Mouse (Mus musculus) A20 (cell line): ENCODE measurements around the gene Il4i1.
A peak's percentile ranks its signal among the peaks of the same experiment; 100 is the strongest.
"Not testable (repeated sequence)": the region's sequence is repeated elsewhere in the genome, so short reads cannot be mapped to it uniquely, and the experiment has no call there.

Experiments
- DNase-seq: peaks from one replicate; pipeline ENCODE4 v3.0.0-alpha.2; 2011; ENCODE audit warnings: low read depth, low spot score

Il4i1 gene

DNA sequence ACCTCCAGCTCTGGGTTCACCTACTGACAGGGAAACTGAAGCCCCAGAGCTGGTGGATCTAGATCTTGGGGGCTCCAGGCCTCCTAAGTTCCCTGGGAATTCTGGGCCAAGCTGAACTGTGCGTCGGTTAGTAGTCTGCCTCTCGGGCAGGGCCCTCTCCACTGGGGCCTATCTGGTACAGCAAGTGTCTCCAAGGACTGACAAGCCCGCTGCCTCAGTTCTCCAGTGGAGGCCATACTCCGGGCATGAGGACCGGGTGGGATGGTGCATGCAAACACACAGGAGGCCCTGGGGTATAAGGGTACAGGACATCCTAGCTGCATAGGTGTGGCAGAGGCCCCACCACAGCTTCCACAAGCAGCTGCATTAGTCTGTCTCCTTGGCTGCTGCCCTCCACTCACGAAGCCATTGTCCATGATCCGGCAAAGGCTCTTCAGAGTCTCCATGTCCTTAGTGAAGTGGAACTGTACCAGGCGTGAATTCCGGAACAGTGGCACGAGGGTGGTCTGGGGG lies 47.9 kb downstream of the Il4i1 start:
- no peak for DNase-seq

GRCm38 (mm10) chr7:44864595-44865542 lies 48.7 kb downstream of the Il4i1 start:
- DNase-seq = no peak

- DNase-seq = peak; percentile 27
Measured at GRCm38 (mm10) chr7:44866276-44867009, 50.3 kb downstream of the Il4i1 start.

DNA sequence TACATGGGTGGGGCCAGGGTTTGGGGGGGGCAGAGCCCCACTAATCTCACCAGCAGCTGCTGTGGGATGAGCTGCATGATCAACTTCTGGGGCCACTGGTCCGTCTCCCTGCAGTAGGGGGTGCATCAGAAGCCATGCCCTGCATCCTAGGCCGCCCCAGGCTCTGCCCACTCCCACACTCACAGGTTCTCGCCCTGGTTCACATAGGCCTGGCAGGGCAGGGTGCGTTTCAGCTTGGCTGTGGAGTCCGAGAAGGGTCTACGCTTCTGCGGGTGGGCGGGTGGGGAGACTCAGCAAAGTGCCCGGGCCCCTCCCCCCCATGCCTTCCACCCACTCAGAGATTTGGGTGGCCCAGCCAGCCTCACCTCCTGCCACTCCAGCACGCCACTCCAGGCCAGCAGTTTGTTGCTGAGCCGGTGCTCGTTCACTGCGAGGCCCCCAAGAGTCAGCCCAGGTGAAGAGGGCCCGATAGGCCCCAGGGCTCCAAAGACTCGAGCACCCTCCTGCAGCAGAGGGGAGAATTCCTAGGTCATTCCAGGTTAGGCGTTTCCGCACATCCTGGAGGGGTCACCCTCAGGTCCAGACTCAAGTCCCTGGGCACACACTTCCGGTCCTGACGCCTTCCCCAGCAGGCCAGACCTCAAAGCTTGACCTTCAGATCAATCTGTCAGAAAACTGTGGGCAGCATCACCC lies 51.0 kb downstream of the Il4i1 start:
- no peak for DNase-seq

GRCm38 (mm10) chr7:44867802-44868201 lies 51.6 kb downstream of the Il4i1 start:
- no peak for DNase-seq

- no peak for DNase-seq
Measured at GRCm38 (mm10) chr7:44868465-44868864, 52.3 kb downstream of the Il4i1 start.

DNA sequence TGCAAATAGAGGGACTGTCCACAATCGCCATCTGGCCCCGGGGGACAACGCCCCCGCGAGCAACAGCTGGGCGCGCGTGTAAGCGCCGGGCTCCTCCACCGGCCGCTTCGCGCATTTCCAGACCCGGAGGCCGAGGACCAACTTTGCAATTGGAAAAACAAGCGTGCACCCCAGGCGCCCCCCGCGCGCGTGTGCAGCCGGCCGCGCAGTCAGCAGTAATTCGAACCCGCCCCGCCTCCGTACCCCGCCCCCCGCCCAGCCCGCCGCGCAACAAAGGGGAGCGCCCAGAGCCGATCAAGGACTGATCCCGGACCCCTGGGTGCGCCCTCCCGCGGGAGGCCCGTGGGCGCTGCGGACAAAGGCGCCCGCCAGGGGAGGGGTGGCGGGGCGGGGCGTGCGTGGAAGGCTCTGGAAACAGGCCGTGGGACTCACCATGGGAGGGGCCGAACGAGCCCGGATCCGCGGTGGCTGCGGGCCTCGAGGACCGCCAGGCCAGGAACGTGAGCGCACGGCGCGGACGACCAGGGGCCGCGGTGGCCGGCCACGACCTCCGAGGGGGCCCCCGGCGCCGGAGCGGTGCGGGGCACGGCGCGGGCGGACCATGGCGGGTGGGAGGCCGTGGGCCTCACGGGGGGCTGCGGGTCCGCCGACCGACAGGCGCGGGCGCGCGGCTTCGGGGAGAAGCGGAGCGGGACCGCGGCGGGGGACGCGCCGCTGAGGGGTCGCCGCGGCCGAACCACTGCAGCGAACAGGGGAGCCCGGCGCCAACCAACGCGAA lies 52.9 kb downstream of the Il4i1 start:
- DNase-seq = peak; percentile 44

- DNase-seq = peak; percentile 80
Measured at GRCm38 (mm10) chr7:44869697-44870528, 53.7 kb downstream of the Il4i1 start, which contains the start of gene Ptov1. TSS of gene Ptov1 (minus strand) at chr7:44869788.

GRCm38 (mm10) chr7:44870614-44871013 lies 54.4 kb downstream of the Il4i1 start:
- no peak for DNase-seq

DNA sequence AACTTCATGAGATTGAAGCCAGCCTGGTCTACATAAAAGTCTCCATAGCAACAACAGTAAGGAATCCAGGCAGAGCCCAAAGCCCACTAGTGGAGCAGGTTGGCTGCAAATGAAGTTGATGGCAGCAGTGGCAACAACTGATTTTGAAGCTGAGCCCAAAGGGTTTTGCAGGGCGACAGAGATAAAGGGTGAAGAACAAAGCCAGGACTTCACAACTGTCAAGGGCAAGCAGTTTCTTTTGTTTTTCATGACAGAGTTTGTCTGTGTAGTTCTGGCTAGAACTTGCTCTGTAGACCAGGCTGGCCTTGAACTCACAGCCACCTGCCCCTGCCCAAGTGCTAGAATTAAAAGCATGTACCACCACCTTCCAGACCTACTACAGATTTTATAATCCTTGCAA lies 55.0 kb downstream of the Il4i1 start:
- no peak for DNase-seq

- DNase-seq = not testable (repeated sequence)
Measured at GRCm38 (mm10) chr7:44871774-44872173, 55.6 kb downstream of the Il4i1 start.

GRCm38 (mm10) chr7:44877833-44878232 lies 61.6 kb downstream of the Il4i1 start:
- no peak for DNase-seq

- DNase-seq = no peak
Measured at GRCm38 (mm10) chr7:44883036-44883435, 66.8 kb downstream of the Il4i1 start.

GRCm38 (mm10) chr7:44884637-44885036 lies 68.5 kb downstream of the Il4i1 start:
- no peak for DNase-seq

DNA sequence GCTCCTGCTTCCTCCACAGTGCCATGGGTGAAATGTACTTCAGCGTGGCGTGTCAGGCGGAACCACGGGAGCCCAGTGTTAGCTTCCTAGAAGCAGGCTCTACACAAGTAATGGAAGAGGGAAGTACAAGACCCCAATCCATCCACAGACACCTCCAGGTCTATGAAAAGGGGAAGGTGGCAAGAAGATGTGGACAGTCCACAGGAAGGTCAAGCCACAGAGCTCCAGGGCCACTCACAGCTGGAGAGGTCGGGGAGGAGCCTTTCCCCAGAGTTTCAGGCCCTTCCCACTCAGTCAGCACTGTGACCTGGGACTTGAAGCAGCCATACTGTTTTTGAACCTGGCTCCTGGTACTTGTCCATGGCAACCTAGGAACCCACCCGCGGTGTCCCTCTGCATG lies 70.8 kb downstream of the Il4i1 start:
- DNase-seq = no peak

GRCm38 (mm10) chr7:44888256-44889105 lies 72.3 kb downstream of the Il4i1 start:
- DNase-seq = no peak

DNA sequence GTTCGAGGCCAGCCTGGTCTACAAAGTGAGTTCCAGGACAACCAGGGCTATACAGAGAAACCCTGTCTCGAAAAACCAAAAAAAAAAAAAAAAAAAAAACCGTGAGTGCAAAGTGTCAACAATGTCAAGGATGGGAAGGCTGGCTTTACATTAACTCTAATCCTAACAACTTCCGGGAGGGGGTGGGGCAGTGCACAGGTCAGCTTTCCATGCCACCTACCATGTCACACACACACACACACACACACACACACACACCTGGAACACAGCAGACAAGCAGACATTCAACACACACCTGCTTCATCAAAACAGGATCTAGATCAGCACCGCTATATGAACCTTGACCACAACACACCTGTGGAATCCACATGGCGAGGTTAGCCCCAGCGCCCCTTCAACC lies 74.0 kb downstream of the Il4i1 start:
- peak; percentile 14 for DNase-seq
